Mouse (Mus musculus) thymus, postnatal 14 days (tissue): ENCODE data around the gene Mcoln3.

Source experiments
- DNase-seq: peaks from one replicate; pipeline ENCODE4 v3.0.0; 2021

The Mcoln3 gene

GRCm38 (mm10) chr3:146177748-146178582, 60.7 kb downstream of the Mcoln3 start:
- DNase-seq, result peak; percentile 87

- no peak for DNase-seq
These were observed 63.1 kb downstream of the Mcoln3 start for GRCm38 (mm10) chr3:146180341-146180740.

- peak; percentile 80 for DNase-seq
These were observed 63.7 kb downstream of the Mcoln3 start for GRCm38 (mm10) chr3:146180986-146181385.

GRCm38 (mm10) chr3:146184992-146185657, 67.9 kb downstream of the Mcoln3 start:
- DNase-seq, result peak; percentile 47

GRCm38 (mm10) chr3:146186033-146186432, 68.8 kb downstream of the Mcoln3 start:
- DNase-seq, result no peak

GRCm38 (mm10) chr3:146189933-146190332, 72.7 kb downstream of the Mcoln3 start:
- DNase-seq, result peak; percentile 33
